Mouse (Mus musculus) CH12F3 (cell line): Measurements from ENCODE around the gene Stim1.
"Not testable (repeated sequence)": the region's sequence is repeated elsewhere in the genome, so short reads cannot be mapped to it uniquely, and the experiment has no call there.

Experiments
- in situ Hi-C: fragments of 300-500 bp; cut with MboI; formaldehyde crosslinking; loops from 2 replicates; pipeline ENCODE4 v1.14.3; 2020; ENCODE audit warnings: low sequenced_read_pairs

Gene Stim1

GRCm38 (mm10) chr7:102248691-102249404, 18.8 kb upstream of the Stim1 start:
- in situ Hi-C loops = no loop called here

- in situ Hi-C loops = no loop called here
Measured at GRCm38 (mm10) chr7:102249531-102249895, 18.1 kb upstream of the Stim1 start.

GRCm38 (mm10) chr7:102249896-102250630, 17.5 kb upstream of the Stim1 start:
- in situ Hi-C loops = loop anchor here (5.0 kb wide), 1 partner anchor 182 kb away; no protein-coding TSS in a partner anchor

GRCm38 (mm10) chr7:102250631-102251214, 16.9 kb upstream of the Stim1 start:
- in situ Hi-C loops = loop anchor here (5.0 kb wide), 1 partner anchor 182 kb away; no protein-coding TSS in a partner anchor

GRCm38 (mm10) chr7:102253631-102254030, 14.0 kb upstream of the Stim1 start:
- in situ Hi-C loops = loop anchor here (5.0 kb wide), 1 partner anchor 179 kb away; no protein-coding TSS in a partner anchor

- in situ Hi-C loops = no loop called here
Measured at GRCm38 (mm10) chr7:102255954-102256353, 11.7 kb upstream of the Stim1 start, which contains the start of gene Rhog. Gene Rhog, minus strand, starts transcription at chr7:102256054.

- in situ Hi-C loops = no loop called here
Measured at GRCm38 (mm10) chr7:102256636-102257035, 11.0 kb upstream of the Stim1 start.

GRCm38 (mm10) chr7:102258189-102258588, 9.4 kb upstream of the Stim1 start:
- in situ Hi-C loops = no loop called here

GRCm38 (mm10) chr7:102258753-102259152, 8.9 kb upstream of the Stim1 start:
- in situ Hi-C loops = no loop called here

GRCm38 (mm10) chr7:102259716-102260479, 7.7 kb upstream of the Stim1 start:
- in situ Hi-C loops = no loop called here

GRCm38 (mm10) chr7:102260518-102260917, 7.1 kb upstream of the Stim1 start:
- in situ Hi-C loops = no loop called here

- in situ Hi-C loops = no loop called here
Measured at GRCm38 (mm10) chr7:102263020-102263419, 4.6 kb upstream of the Stim1 start.

- in situ Hi-C loops = not testable (repeated sequence)
Measured at GRCm38 (mm10) chr7:102266021-102266400, 1.6 kb upstream of the Stim1 start.

- in situ Hi-C loops = no loop called here
Measured at GRCm38 (mm10) chr7:102266401-102267042, 1.1 kb upstream of the Stim1 start.

- in situ Hi-C loops = no loop called here
Measured at GRCm38 (mm10) chr7:102267113-102267579, 460 bp upstream of the Stim1 start.

- in situ Hi-C loops = no loop called here
Measured at GRCm38 (mm10) chr7:102268395-102268748, 766 bp downstream of the Stim1 start.

GRCm38 (mm10) chr7:102272422-102272948, 4.9 kb downstream of the Stim1 start:
- in situ Hi-C loops = no loop called here

- in situ Hi-C loops = no loop called here
Measured at GRCm38 (mm10) chr7:102281403-102281802, 13.8 kb downstream of the Stim1 start.

GRCm38 (mm10) chr7:102282261-102282660, 14.7 kb downstream of the Stim1 start:
- in situ Hi-C loops = no loop called here

GRCm38 (mm10) chr7:102289466-102289865, 21.9 kb downstream of the Stim1 start:
- in situ Hi-C loops = no loop called here
